Mouse (Mus musculus) CH12.LX (cell line): ENCODE results near the gene Atp6v1g2. TPM values are rescaled to one million over a fixed set of nuclear protein-coding genes. Genes with fewer than 3 reads are reported as not detected.

ENCODE experiments used
- DNase-seq: peaks from one replicate; pipeline ENCODE4 v3.0.0-alpha.2; 2013; ENCODE audit errors: extremely low read depth
- H3K27ac ChIP-seq: 2 replicates; pipeline ENCODE4 v1.5.1; 2012; ENCODE audit warnings: low read depth, mild to moderate bottlenecking, control low read depth, moderate library complexity; ENCODE audit not compliant: insufficient read depth
- H3K27me3 ChIP-seq: replicated peaks from 2 replicates; pipeline ENCODE3; 2012; ENCODE audit warnings: inconsistent platforms
- H3K36me3 ChIP-seq, 2 experiments: replicated peaks in 1 of 2; 2 replicates each; pipeline versions ENCODE3 to v1.6.1; 2012; ENCODE audit warnings: inconsistent platforms in 1 of 2, low read length in 1 of 2, mild to moderate bottlenecking in 1 of 2, mixed read lengths in 1 of 2, moderate library complexity in 1 of 2; ENCODE audit not compliant: control insufficient read depth in 1 of 2, insufficient read depth in 1 of 2
- H3K4me1 ChIP-seq, 2 experiments: 2 replicates each; pipeline ENCODE4 v1.6.1; 2012; ENCODE audit warnings: inconsistent platforms in 1 of 2, moderate library complexity in 1 of 2; ENCODE audit not compliant: insufficient read depth in 2 of 2, control insufficient read depth in 1 of 2
- H3K4me2 ChIP-seq: 2 replicates; pipeline ENCODE4 v1.6.1; 2012; ENCODE audit warnings: low read depth, mild to moderate bottlenecking, control low read depth; ENCODE audit not compliant: poor library complexity, insufficient read depth, severe bottlenecking
- H3K4me3 ChIP-seq, 3 experiments: fragments of 150-350 bp in 1 of 3; sonication (generic) in 1 of 3; replicated peaks in 1 of 3; 2 replicates each; pipeline versions ENCODE3 to v1.5.1; 2011 to 2012; ENCODE audit warnings: low read depth in 2 of 3, low read length in 2 of 3, mild to moderate bottlenecking in 2 of 3, moderate library complexity in 2 of 3, control low read depth in 1 of 3, improper control_type of control experiment in 1 of 3, inconsistent platforms in 1 of 3, mixed read lengths in 1 of 3; ENCODE audit not compliant: poor library complexity in 1 of 3
- H3K79me2 ChIP-seq: replicated peaks from 2 replicates; pipeline ENCODE4 v1.6.1; 2012; ENCODE audit warnings: mild to moderate bottlenecking, moderate library complexity; ENCODE audit not compliant: control insufficient read depth, poor library complexity, insufficient read depth, severe bottlenecking; ENCODE audit errors: extremely low read depth
- H3K9ac ChIP-seq: 2 replicates; pipeline ENCODE4 v1.6.1; 2012; ENCODE audit warnings: low read depth, mild to moderate bottlenecking, control low read depth, moderate library complexity; ENCODE audit not compliant: insufficient read depth
- H3K9me3 ChIP-seq: replicated peaks from 2 replicates; pipeline ENCODE3; 2012; ENCODE audit warnings: low read length, inconsistent platforms, mixed read lengths
- BHLHE40 ChIP-seq: IDR thresholded peaks from 2 replicates; pipeline ENCODE4 v1.6.1; 2011; ENCODE audit warnings: mild to moderate bottlenecking, low read depth, low read length, improper control_type of control experiment
- CHD2 ChIP-seq: IDR thresholded peaks from 2 replicates; pipeline ENCODE4 v1.6.1; 2011; ENCODE audit warnings: low read length, improper control_type of control experiment
- CTCF ChIP-seq, 2 experiments: IDR thresholded peaks in 1 of 2; conservative IDR thresholded peaks in 1 of 2; 2 replicates each; pipeline ENCODE4 v1.5.1; 2011 to 2012; ENCODE audit warnings: low read depth in 2 of 2, low read length in 2 of 2, improper control_type of control experiment in 1 of 2, inconsistent platforms in 1 of 2, mild to moderate bottlenecking in 1 of 2, moderate library complexity in 1 of 2
- E2F4 ChIP-seq: IDR thresholded peaks from 2 replicates; pipeline ENCODE4 v1.6.1; 2011; ENCODE audit warnings: low read depth, low read length, improper control_type of control experiment; ENCODE audit not compliant: insufficient replicate concordance
- ELF1 ChIP-seq: IDR thresholded peaks from 2 replicates; pipeline ENCODE4 v1.6.1; 2014; ENCODE audit warnings: low read depth, mild to moderate bottlenecking, inconsistent platforms, low read length, improper control_type of control experiment
- EP300 ChIP-seq: IDR thresholded peaks from 2 replicates; pipeline ENCODE4 v1.6.1; 2011; ENCODE audit warnings: low read length, improper control_type of control experiment
- ETS1 ChIP-seq: conservative IDR thresholded peaks from 2 replicates; pipeline ENCODE4 v1.6.1; 2012; ENCODE audit warnings: low read depth, mild to moderate bottlenecking, inconsistent platforms, low read length, improper control_type of control experiment, moderate library complexity
- GABPA ChIP-seq: IDR thresholded peaks from 2 replicates; pipeline ENCODE4 v1.6.1; 2012; ENCODE audit warnings: low read depth, low read length, improper control_type of control experiment, inconsistent platforms; ENCODE audit not compliant: insufficient replicate concordance
- JUND ChIP-seq: conservative IDR thresholded peaks from 2 replicates; pipeline ENCODE4 v1.6.1; 2011; ENCODE audit warnings: low read depth, low read length, improper control_type of control experiment
- KAT2A ChIP-seq: IDR thresholded peaks from 2 replicates; pipeline ENCODE4 v1.6.1; 2012; ENCODE audit warnings: low read length, improper control_type of control experiment, inconsistent platforms; ENCODE audit not compliant: insufficient replicate concordance
- MAZ ChIP-seq: IDR thresholded peaks from 2 replicates; pipeline ENCODE4 v1.6.1; 2012; ENCODE audit warnings: low read depth, mild to moderate bottlenecking, inconsistent platforms, low read length, improper control_type of control experiment, moderate library complexity
- MEF2A ChIP-seq: IDR thresholded peaks from 2 replicates; pipeline ENCODE4 v1.6.1; 2014; ENCODE audit warnings: low read depth, mild to moderate bottlenecking, inconsistent platforms, low read length, improper control_type of control experiment, borderline replicate concordance
- MXI1 ChIP-seq: IDR thresholded peaks from 2 replicates; pipeline ENCODE4 v1.6.1; 2011; ENCODE audit warnings: mild to moderate bottlenecking, low read depth, low read length, improper control_type of control experiment
- POLR2AphosphoS2 ChIP-seq: IDR thresholded peaks from 2 replicates; pipeline ENCODE4 v1.6.1; 2011; ENCODE audit warnings: low read depth, low read length, improper control_type of control experiment
- RCOR1 ChIP-seq: conservative IDR thresholded peaks from 2 replicates; pipeline ENCODE4 v1.6.1; 2012; ENCODE audit warnings: low read depth, mild to moderate bottlenecking, inconsistent platforms, low read length, improper control_type of control experiment
- SMC3 ChIP-seq: IDR thresholded peaks from 2 replicates; pipeline ENCODE4 v1.6.1; 2011; ENCODE audit warnings: low read depth, low read length, improper control_type of control experiment
- TBP ChIP-seq: conservative IDR thresholded peaks from 2 replicates; pipeline ENCODE4 v1.6.1; 2011; ENCODE audit warnings: low read depth, low read length, improper control_type of control experiment
- TCF12 ChIP-seq: IDR thresholded peaks from 2 replicates; pipeline ENCODE4 v1.6.1; 2014; ENCODE audit warnings: low read depth, mild to moderate bottlenecking, inconsistent platforms, low read length, improper control_type of control experiment
- UBTF ChIP-seq: IDR thresholded peaks from 2 replicates; pipeline ENCODE4 v1.6.1; 2012; ENCODE audit warnings: low read depth, mild to moderate bottlenecking, inconsistent platforms, low read length, improper control_type of control experiment, moderate library complexity
- USF1 ChIP-seq: IDR thresholded peaks from 2 replicates; pipeline ENCODE4 v1.6.1; 2014; ENCODE audit warnings: low read depth, mild to moderate bottlenecking, inconsistent platforms, low read length, improper control_type of control experiment
- ZC3H11A ChIP-seq: IDR thresholded peaks from 2 replicates; pipeline ENCODE4 v1.6.1; 2012; ENCODE audit warnings: low read depth, mild to moderate bottlenecking, inconsistent platforms, low read length, improper control_type of control experiment
- ZMIZ1 ChIP-seq: IDR thresholded peaks from 2 replicates; pipeline ENCODE4 v1.6.1; 2012; ENCODE audit warnings: low read depth, mild to moderate bottlenecking, inconsistent platforms, low read length, improper control_type of control experiment
- dilution Hi-C: fragments of 300-500 bp; cut with MboI; formaldehyde crosslinking; loops from 2 replicates; pipeline ENCODE4 v1.14.3; 2020; ENCODE audit warnings: low sequenced_read_pairs; ENCODE audit not compliant: extremely low pct_unique_long_range_greater_than_20kb, extremely low pct_ligation_motif_present
- in situ Hi-C: fragments of 300-500 bp; cut with MboI; formaldehyde crosslinking; loops from 3 replicates; pipeline ENCODE4 v1.14.3; 2019; ENCODE audit warnings: low sequenced_read_pairs, low pct_ligation_motif_present, low pct_unique_long_range_greater_than_20kb, mixed read lengths
- polyA plus RNA-seq: library from polyadenylated mRNA; unstranded; fragments of >175 nt; gene quantifications from 2 replicates; pipeline ENCODE4 v1.2.1, GENCODE M21; 2012; ENCODE audit warnings: low read depth; ENCODE audit not compliant: insufficient read length
- total RNA-seq, 2 experiments: library from RNA; depleted of rRNA; stranded (reverse); fragments of 300-350 nt in 1 of 2; fragments of >200 nt in 1 of 2; gene quantifications; 2 replicates each; pipeline ENCODE4 v1.2.3; 2012 to 2014

The Atp6v1g2 gene
- total and polyA plus RNA-seq, 3 experiments, result 0.23 to 1.4 (median 0.76) TPM

- Histone ChIP-seq H3K9me3 (no peaks in the 10 kb centered on the region), H3K79me2 (peaks cover 36% of the 10 kb centered on the region), H3K4me1 (peaks cover 3 to 29% of the 10 kb centered on the region in 2 experiments), H3K27me3 (peaks cover 15% of the 10 kb centered on the region), H3K4me2 (no peak overlapping the region), H3K9ac (no peak overlapping the region), H3K36me3 (peaks cover 90 to 97% of the 10 kb centered on the region in 2 experiments), H3K4me3 (no peak overlapping the region), H3K27ac (no peak overlapping the region)
- TF ChIP-seq BHLHE40 (no peak), CHD2 (no peak), E2F4 (no peak), USF1 (no peak), UBTF (no peak), JUND (no peak), MXI1 (no peak), MAZ (no peak), ELF1 (no peak), ZC3H11A (no peak), CTCF (conservative IDR thresholded peaks at IDR 0.05 in 1 of 2, IDR thresholded peaks at IDR 0.05 in 1 of 2; ENCODE audit: low read depth in 2 of 2, low read length in 2 of 2) (no peak), SMC3 (no peak), TBP (no peak), POLR2AphosphoS2 (no peak), MEF2A (no peak), ETS1 (no peak), RCOR1 (no peak)
- in situ Hi-C loops (no loop called here), dilution Hi-C loops (no loop called here)
- no peak for DNase-seq
Measured at GRCm38 (mm10) chr17:35248986-35249385, 15.5 kb downstream of the Atp6v1g2 start.

DNA sequence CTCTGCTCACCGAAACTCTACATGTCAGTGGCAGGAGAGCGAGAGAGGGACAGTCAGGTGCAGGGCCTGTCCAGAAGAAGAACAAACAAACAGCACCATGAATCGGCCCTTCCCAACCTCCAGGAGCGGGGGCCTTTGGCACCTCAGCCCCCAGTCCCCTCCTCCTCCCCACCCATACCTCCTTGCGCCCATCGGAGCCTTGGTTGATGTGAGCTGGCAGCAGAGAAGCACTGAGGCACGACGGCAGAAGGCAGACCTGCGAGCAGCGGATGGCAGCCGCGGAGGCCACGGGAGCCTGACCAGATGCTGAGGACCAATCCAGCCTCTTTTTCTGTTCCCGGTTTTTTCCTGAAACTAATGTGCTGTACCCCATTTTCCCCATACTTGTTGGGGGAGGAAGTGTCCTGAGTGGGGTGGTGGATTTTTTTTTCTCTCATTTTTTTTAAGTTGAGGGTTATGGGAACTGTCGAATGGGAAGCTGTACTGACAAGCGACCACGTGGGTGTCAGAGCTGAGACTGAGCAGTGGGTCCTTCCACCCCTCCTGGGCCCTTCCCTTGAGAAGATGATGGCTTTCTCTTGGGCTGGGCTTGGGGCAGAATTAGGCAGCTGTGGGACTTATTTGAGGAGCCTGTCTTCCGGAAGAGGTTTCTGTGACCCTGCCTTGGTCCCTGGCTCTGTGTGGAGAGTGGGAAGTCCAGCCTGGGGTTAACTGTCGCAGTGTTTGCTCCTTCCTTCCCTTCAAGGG lies 16.2 kb downstream of the Atp6v1g2 start:
- Histone ChIP-seq H3K27me3 (peaks cover 15% of the 10 kb centered on the region), H3K9me3 (no peaks in the 10 kb centered on the region), H3K27ac (no peak overlapping the region), H3K4me2 (no peak overlapping the region), H3K9ac (no peak overlapping the region), H3K79me2 (peaks cover 29% of the 10 kb centered on the region), H3K4me3 (no peak overlapping the region), H3K36me3 (peaks cover 87 to 96% of the 10 kb centered on the region in 2 experiments), H3K4me1 (peaks cover 3 to 22% of the 10 kb centered on the region in 2 experiments)
- dilution Hi-C loops, result no loop called here
- in situ Hi-C loops, result loop anchor here (5.0 kb wide), 1 partner anchor 53 kb away; no protein-coding TSS in a partner anchor
- TF ChIP-seq UBTF, result no peak
- no peak for TF ChIP-seq KAT2A
- TF ChIP-seq GABPA, result no peak
- no peak for TF ChIP-seq ZMIZ1
- TF ChIP-seq TCF12, result no peak
- no peak for TF ChIP-seq CHD2
- TF ChIP-seq MAZ, result no peak
- TF ChIP-seq EP300, result no peak
- DNase-seq, result no peak
